Mouse (Mus musculus) embryonic facial prominence, embryonic 14.5 days (tissue): Measurements from ENCODE around the gene Myh3. TPM values are rescaled to one million over a fixed set of nuclear protein-coding genes. Genes with fewer than 3 reads are reported as not detected.

Source experiments
- ATAC-seq: fragments of 200-750 bp; cut with Nextera tagmentation; 2 replicates; pipeline ENCODE4 v1.8.0; 2017; ENCODE audit warnings: low read depth, moderate number of reproducible peaks, moderate TSS enrichment
- DNase-seq: peaks from one replicate; pipeline ENCODE4 v3.0.0-alpha.2; 2015; ENCODE audit warnings: low spot score
- H3K27ac ChIP-seq: fragments of 300-500 bp; sonication (generic); replicated peaks from 2 replicates; pipeline ENCODE4 v1.5.1; 2014; ENCODE audit warnings: low read depth, mild to moderate bottlenecking, low read length, moderate library complexity
- H3K27me3 ChIP-seq: fragments of 300-500 bp; sonication (generic); replicated peaks from 2 replicates; pipeline ENCODE4 v1.6.1; 2014; ENCODE audit warnings: low read length; ENCODE audit not compliant: control insufficient read depth, insufficient read depth
- H3K36me3 ChIP-seq: fragments of 300-500 bp; sonication (generic); 2 replicates; pipeline ENCODE4 v1.6.1; 2014; ENCODE audit warnings: low read length, mixed read lengths; ENCODE audit not compliant: control insufficient read depth, insufficient read depth
- H3K4me1 ChIP-seq: fragments of 300-500 bp; sonication (generic); 2 replicates; pipeline ENCODE4 v1.6.1; 2014; ENCODE audit warnings: antibody characterized with exemption, low read length; ENCODE audit not compliant: control insufficient read depth, insufficient read depth
- H3K4me2 ChIP-seq: fragments of 300-500 bp; sonication (generic); 2 replicates; pipeline ENCODE4 v1.6.1; 2014; ENCODE audit warnings: low read depth, mild to moderate bottlenecking, low read length, moderate library complexity, mixed read lengths
- H3K4me3 ChIP-seq: fragments of 300-500 bp; sonication (generic); 2 replicates; pipeline ENCODE4 v1.5.1; 2014; ENCODE audit warnings: low read depth, mild to moderate bottlenecking, low read length
- H3K9ac ChIP-seq: fragments of 300-500 bp; sonication (generic); 2 replicates; pipeline ENCODE4 v1.6.1; 2014; ENCODE audit warnings: low read depth, mild to moderate bottlenecking, low read length, moderate library complexity, mixed read lengths
- H3K9me3 ChIP-seq: fragments of 300-500 bp; sonication (generic); 2 replicates; pipeline ENCODE4 v1.6.1; 2016; ENCODE audit warnings: low read length; ENCODE audit not compliant: control insufficient read depth
- WGBS: fragments of 180-500 bp; shearing (Covaris S2); extraction: QIAGEN DNeasy Blood & Tissue Kit; methylation state at CpG from one replicate; pipeline ENCODE4 v1.1.7; 2014; 5-methylcytosine and 5-hydroxymethylcytosine counted together
- polyA plus RNA-seq: library from polyadenylated mRNA; unstranded; fragments of >200 nt; fragmentation: Nextera tagmentation; extraction: Ambion mirVana; gene quantifications from 2 replicates; pipeline ENCODE4 v1.2.1, GENCODE M21; 2014

Myh3 gene
- polyA plus RNA-seq, 1 experiment from 2014 or later, result 488 TPM

GRCm38 (mm10) chr11:67043007-67043406 is 35.1 kb upstream of the Myh3 start:
- Histone ChIP-seq H3K27me3 (no peaks in the 10 kb centered on the region), H3K4me2 (no peak overlapping the region), H3K4me1 (no peaks in the 10 kb centered on the region), H3K4me3 (no peak overlapping the region), H3K9ac (no peak overlapping the region), H3K9me3 (0 out of 2 replicates have a peak, but pooled peaks cover 4% of the 10 kb centered on the region), H3K27ac (no peak overlapping the region), H3K36me3 (peaks cover 41% of the 10 kb centered on the region)
- WGBS, result 65% methylated on average over 8 of the region's 8 CpGs
- no peak for ATAC-seq
- DNase-seq, result no peak

- H3K27ac ChIP-seq, result no peak overlapping the region
- DNase-seq (no peak), ATAC-seq (no peak)
- 0 out of 2 replicates have a peak, but pooled peaks cover 3% of the 10 kb centered on the region for H3K9me3 ChIP-seq
- WGBS, result 69% methylated on average over 6 of the region's 6 CpGs
- H3K9ac ChIP-seq, result no peak overlapping the region
- H3K36me3 ChIP-seq, result peaks cover 32% of the 10 kb centered on the region
- H3K4me2 ChIP-seq, result no peak overlapping the region
- no peak overlapping the region for H3K4me3 ChIP-seq
- H3K4me1 ChIP-seq, result no peaks in the 10 kb centered on the region
- no peaks in the 10 kb centered on the region for H3K27me3 ChIP-seq
Observed at GRCm38 (mm10) chr11:67044959-67045358, 33.1 kb upstream of the Myh3 start.

- Histone ChIP-seq H3K36me3 (peaks cover 13% of the 10 kb centered on the region; the same call in 1 of the 2 replicates), H3K4me2 (no peak overlapping the region), H3K4me3 (no peak overlapping the region), H3K27ac (no peak overlapping the region), H3K9ac (no peak overlapping the region), H3K27me3 (no peaks in the 10 kb centered on the region), H3K4me1 (0 out of 2 replicates have a peak, but pooled peaks cover 3% of the 10 kb centered on the region), H3K9me3 (no peaks in the 10 kb centered on the region)
- 84% methylated on average over 5 of the region's 5 CpGs for WGBS
- no peak for DNase-seq
- no peak for ATAC-seq
Observed at GRCm38 (mm10) chr11:67047199-67047598, 30.9 kb upstream of the Myh3 start.

- no peak for ATAC-seq
- Histone ChIP-seq H3K27me3 (no peaks in the 10 kb centered on the region), H3K36me3 (peaks cover 13% of the 10 kb centered on the region; the same call in 1 of the 2 replicates), H3K27ac (no peak overlapping the region), H3K4me2 (no peak overlapping the region), H3K9ac (no peak overlapping the region), H3K4me3 (no peak overlapping the region), H3K9me3 (no peaks in the 10 kb centered on the region), H3K4me1 (peaks cover 9% of the 10 kb centered on the region)
- 89% methylated on average over 8 of the region's 8 CpGs for WGBS
- DNase-seq, result no peak
Observed at GRCm38 (mm10) chr11:67048496-67048895, 29.6 kb upstream of the Myh3 start.

GRCm38 (mm10) chr11:67049256-67049655 is 28.8 kb upstream of the Myh3 start:
- H3K27ac ChIP-seq, result no peak overlapping the region
- H3K9ac ChIP-seq, result no peak overlapping the region
- no peak for DNase-seq
- no peaks in the 10 kb centered on the region for H3K27me3 ChIP-seq
- peaks cover 13% of the 10 kb centered on the region; the same call in 1 of the 2 replicates for H3K36me3 ChIP-seq
- H3K4me3 ChIP-seq, result no peak overlapping the region
- no peaks in the 10 kb centered on the region for H3K9me3 ChIP-seq
- WGBS, result 89% methylated on average over 3 of the region's 3 CpGs
- ATAC-seq, result no peak
- no peak overlapping the region for H3K4me2 ChIP-seq
- H3K4me1 ChIP-seq, result peaks cover 12% of the 10 kb centered on the region

- H3K9ac ChIP-seq, result peak overlapping the region; percentile 87
- peaks cover 12% of the 10 kb centered on the region for H3K4me1 ChIP-seq
- H3K27ac ChIP-seq, result peak overlapping the region; percentile 81
- H3K4me2 ChIP-seq, result peak overlapping the region; percentile 69
- peaks cover 30% of the 10 kb centered on the region for H3K36me3 ChIP-seq
- DNase-seq (peak; percentile 28), ATAC-seq (peak; percentile 17; the same call in 1 of the 2 replicates)
- WGBS, result 5% methylated on average over 16 of the region's 16 CpGs
- no peaks in the 10 kb centered on the region for H3K27me3 ChIP-seq
- no peaks in the 10 kb centered on the region for H3K9me3 ChIP-seq
- H3K4me3 ChIP-seq, result peak overlapping the region; percentile 99
Observed at GRCm38 (mm10) chr11:67051676-67052320, 26.3 kb upstream of the Myh3 start.

GRCm38 (mm10) chr11:67052321-67052952 is 25.7 kb upstream of the Myh3 start, which contains the start of the genes Adprm and Sco1:
Adprm (minus strand) TSS chr11:67052594.
Sco1 (plus strand) TSS chr11:67052670.
- ATAC-seq, result peak; percentile 94
- under 1% methylated on average over 35 of the region's 50 CpGs for whole genome bisulfite sequencing

GRCm38 (mm10) chr11:67054754-67055365 is 23.2 kb upstream of the Myh3 start:
- DNase-seq, result no peak
- no peak for ATAC-seq
- Histone ChIP-seq H3K9ac (no peak overlapping the region), H3K4me1 (peaks cover 12% of the 10 kb centered on the region), H3K27ac (no peak overlapping the region), H3K4me2 (no peak overlapping the region), H3K9me3 (no peaks in the 10 kb centered on the region), H3K27me3 (no peaks in the 10 kb centered on the region), H3K36me3 (peaks cover 54% of the 10 kb centered on the region), H3K4me3 (no peak overlapping the region)
- 90% methylated on average over 8 of the region's 8 CpGs for WGBS

More at GRCm38 (mm10) chr11:67052321-67052952, 25.7 kb upstream of the Myh3 start, which contains the start of the genes Adprm and Sco1:
- no peaks in the 10 kb centered on the region for H3K9me3 ChIP-seq
- peak within 1 kb of the TSS; percentile 81 for H3K27ac ChIP-seq
- peak within 1 kb of the TSS; percentile 99 for H3K4me3 ChIP-seq
- H3K4me1 ChIP-seq, result peaks cover 12% of the 10 kb centered on the region
- peak within 1 kb of the TSS; percentile 87 for H3K9ac ChIP-seq
- DNase-seq, result peak; percentile 96
- H3K36me3 ChIP-seq, result peaks cover 37% of the 10 kb centered on the region
- H3K4me2 ChIP-seq, result peak within 1 kb of the TSS; percentile 69
- no peaks in the 10 kb centered on the region for H3K27me3 ChIP-seq
